Mouse (Mus musculus) myocyte (in vitro differentiated cells): ENCODE measurements around the gene Gga3. TPM values are rescaled to one million over a fixed set of nuclear protein-coding genes. Genes with fewer than 3 reads are reported as not detected.
"Not testable (repeated sequence)": the region's sequence is repeated elsewhere in the genome, so short reads cannot be mapped to it uniquely, and the experiment has no call there.

Experiments used
- H3K27me3 ChIP-seq: one replicate; pipeline ENCODE4 v1.6.1; 2011; ENCODE audit not compliant: control insufficient read depth, insufficient read depth, insufficient read length
- H3K36me3 ChIP-seq: one replicate; pipeline ENCODE4 v1.6.1; 2011; ENCODE audit not compliant: control insufficient read depth, insufficient read depth
- H3K4me2 ChIP-seq: one replicate; pipeline ENCODE4 v1.6.1; 2011; ENCODE audit warnings: low read depth, control low read depth
- H3K4me3 ChIP-seq: one replicate; pipeline ENCODE4 v1.5.1; 2011; ENCODE audit warnings: mild to moderate bottlenecking, control low read depth, moderate library complexity
- H3K79me2 ChIP-seq: one replicate; pipeline ENCODE4 v1.6.1; 2011; ENCODE audit not compliant: control insufficient read depth, insufficient read depth
- H3ac ChIP-seq: one replicate; pipeline ENCODE4 v1.6.1; 2011; ENCODE audit not compliant: control insufficient read depth, insufficient read length
- CEBPB ChIP-seq: IDR thresholded peaks from 2 replicates; pipeline ENCODE4 v1.6.1; 2011; ENCODE audit warnings: mild to moderate bottlenecking, moderate library complexity; ENCODE audit not compliant: poor library complexity, insufficient read depth, severe bottlenecking
- E2F4 ChIP-seq: IDR thresholded peaks from one replicate; pipeline ENCODE4 v1.6.1; 2011; ENCODE audit warnings: mild to moderate bottlenecking, control low read depth, moderate library complexity; ENCODE audit not compliant: insufficient read depth
- MAX ChIP-seq: IDR thresholded peaks from one replicate; pipeline ENCODE4 v1.6.1; 2011; ENCODE audit warnings: low read depth, mild to moderate bottlenecking, control low read depth
- MYOD1 ChIP-seq, 3 experiments: IDR thresholded peaks; one replicate each; pipeline ENCODE4 v1.6.1; 2011; ENCODE audit warnings: control low read depth in 2 of 3, low read depth in 2 of 3, mild to moderate bottlenecking in 2 of 3, moderate library complexity in 1 of 3; ENCODE audit not compliant: insufficient read length in 2 of 3, control insufficient read depth in 1 of 3
- MYOG ChIP-seq, 3 experiments: IDR thresholded peaks; one replicate each; pipeline ENCODE4 v1.6.1; 2011; ENCODE audit warnings: control low read depth in 2 of 3, low read depth in 2 of 3, mild to moderate bottlenecking in 2 of 3; ENCODE audit not compliant: insufficient read length in 2 of 3, control insufficient read depth in 1 of 3, insufficient read depth in 1 of 3
- POLR2A ChIP-seq: IDR thresholded peaks from one replicate; pipeline ENCODE4 v1.6.1; 2011; ENCODE audit warnings: low read depth, mild to moderate bottlenecking, control low read depth, moderate library complexity; ENCODE audit not compliant: insufficient read length
- POLR2AphosphoS2 ChIP-seq: IDR thresholded peaks from one replicate; pipeline ENCODE4 v1.6.1; 2011; ENCODE audit warnings: low read depth, control low read depth; ENCODE audit not compliant: insufficient read length
- REST ChIP-seq: IDR thresholded peaks from one replicate; pipeline ENCODE4 v1.6.1; 2011; ENCODE audit warnings: mild to moderate bottlenecking, control low read depth, moderate library complexity; ENCODE audit not compliant: insufficient read depth, insufficient read length
- SRF ChIP-seq: IDR thresholded peaks from one replicate; pipeline ENCODE4 v1.6.1; 2011; ENCODE audit warnings: low read depth; ENCODE audit not compliant: control insufficient read depth, insufficient read length
- TCF12 ChIP-seq: IDR thresholded peaks from one replicate; pipeline ENCODE4 v1.6.1; 2011; ENCODE audit warnings: mild to moderate bottlenecking, control low read depth; ENCODE audit not compliant: poor library complexity, insufficient read depth, severe bottlenecking
- TCF3 ChIP-seq: IDR thresholded peaks from one replicate; pipeline ENCODE4 v1.6.1; 2011; ENCODE audit warnings: low read depth, control low read depth; ENCODE audit not compliant: insufficient read length
- USF1 ChIP-seq: IDR thresholded peaks from one replicate; pipeline ENCODE4 v1.6.1; 2011; ENCODE audit warnings: low read depth, mild to moderate bottlenecking, control low read depth, moderate library complexity
- polyA plus RNA-seq: library from polyadenylated mRNA; unstranded; fragments of >200 nt; fragmentation: generic; extraction: Trizol; gene quantifications from one replicate; pipeline ENCODE4 v1.2.1, GENCODE M21; 2012; ENCODE audit warnings: missing spikeins

Gga3 gene
- polyA plus RNA-seq, 1 experiment = 16.4 TPM

DNA sequence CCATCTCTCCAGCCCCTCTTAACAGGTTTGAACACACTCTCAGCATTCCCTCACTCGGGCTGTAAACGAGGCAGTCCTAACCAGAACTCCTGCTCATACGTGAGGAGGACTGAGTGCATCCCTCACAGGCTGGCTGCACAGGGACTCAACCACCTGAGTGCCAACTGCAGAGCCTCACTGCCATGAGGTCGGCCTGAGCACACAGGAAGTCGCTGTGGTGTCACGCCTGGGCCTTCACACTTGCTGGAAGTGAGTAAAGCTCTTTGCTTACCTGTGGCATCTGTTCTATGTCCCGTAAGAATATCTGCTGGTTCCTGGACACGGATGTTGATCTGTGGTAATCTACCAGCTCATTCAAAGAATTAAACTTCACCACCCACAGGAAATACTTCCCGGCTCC is 42.6 kb upstream of the Gga3 start:
- no peak overlapping the region for H3K4me3 ChIP-seq
- no peak overlapping the region for H3ac ChIP-seq
- H3K79me2 ChIP-seq = no peaks in the 10 kb centered on the region
- H3K4me2 ChIP-seq = no peak overlapping the region
- no peaks in the 10 kb centered on the region for H3K36me3 ChIP-seq
- H3K27me3 ChIP-seq = no peaks in the 10 kb centered on the region
- TF ChIP-seq REST = no peak
- no peak for TF ChIP-seq TCF3
- TF ChIP-seq MYOD1 (IDR thresholded peaks at IDR 0.05; ENCODE audit: control insufficient read depth in 1 of 3, insufficient read length in 2 of 3, low read depth in 2 of 3) = no peak

DNA sequence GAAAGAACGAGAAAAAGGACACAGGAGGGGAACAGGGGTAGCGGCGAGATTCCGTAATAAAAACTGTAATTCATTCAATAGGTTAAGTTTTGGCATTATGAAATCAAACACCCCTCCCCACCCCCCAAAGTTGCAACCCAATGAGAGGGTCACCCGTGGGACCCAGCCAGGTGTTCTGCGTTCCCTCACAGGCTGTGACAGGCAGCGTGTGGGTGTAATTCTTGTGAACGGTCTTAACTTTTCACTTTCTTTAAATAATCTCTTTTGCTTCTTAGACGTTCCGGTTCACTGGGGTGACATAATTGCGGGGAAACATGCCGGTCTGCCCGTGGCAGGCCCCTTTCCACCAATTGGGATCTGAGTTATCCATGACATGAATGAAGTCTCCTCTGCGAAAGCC is 41.6 kb upstream of the Gga3 start:
- H3K79me2 ChIP-seq, H3K4me3 ChIP-seq, H3K36me3 ChIP-seq, H3K27me3 ChIP-seq, H3K4me2 ChIP-seq, H3ac ChIP-seq: not testable (repeated sequence)

DNA sequence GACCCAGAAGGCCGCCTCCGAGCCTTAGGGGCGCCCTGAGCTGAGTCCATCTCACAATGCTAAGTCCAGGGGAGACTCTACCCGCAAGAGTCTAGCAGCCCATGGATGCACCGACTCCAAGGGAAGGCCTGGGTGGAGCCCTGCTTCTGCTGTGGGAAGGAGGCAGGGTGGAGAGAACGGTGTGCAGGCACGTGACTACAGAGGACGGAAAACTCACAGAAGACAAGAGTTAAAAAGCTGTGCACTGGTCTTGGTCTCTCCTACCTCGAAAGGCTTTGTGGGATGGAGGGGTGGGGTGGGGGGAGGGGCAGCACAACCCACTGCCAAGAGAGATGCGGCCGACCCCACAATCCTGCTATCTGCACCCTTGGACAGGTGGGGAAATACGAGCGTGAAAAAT is 40.5 kb upstream of the Gga3 start:
- Histone ChIP-seq H3K27me3 (no peaks in the 10 kb centered on the region), H3K4me3 (no peak overlapping the region), H3K36me3 (no peaks in the 10 kb centered on the region), H3ac (no peak overlapping the region), H3K79me2 (no peaks in the 10 kb centered on the region), H3K4me2 (no peak overlapping the region)
- TF ChIP-seq POLR2A (no peak), TCF12 (no peak), MAX (no peak), CEBPB (no peak), SRF (no peak), E2F4 (no peak), USF1 (no peak), MYOG (IDR thresholded peaks at IDR 0.05; ENCODE audit: control insufficient read depth in 1 of 3, insufficient read depth in 1 of 3, insufficient read length in 2 of 3, low read depth in 2 of 3) (no peak), POLR2AphosphoS2 (no peak), TCF3 (no peak), MYOD1 (IDR thresholded peaks at IDR 0.05; ENCODE audit: control insufficient read depth in 1 of 3, insufficient read length in 2 of 3, low read depth in 2 of 3) (no peak), REST (no peak)

DNA sequence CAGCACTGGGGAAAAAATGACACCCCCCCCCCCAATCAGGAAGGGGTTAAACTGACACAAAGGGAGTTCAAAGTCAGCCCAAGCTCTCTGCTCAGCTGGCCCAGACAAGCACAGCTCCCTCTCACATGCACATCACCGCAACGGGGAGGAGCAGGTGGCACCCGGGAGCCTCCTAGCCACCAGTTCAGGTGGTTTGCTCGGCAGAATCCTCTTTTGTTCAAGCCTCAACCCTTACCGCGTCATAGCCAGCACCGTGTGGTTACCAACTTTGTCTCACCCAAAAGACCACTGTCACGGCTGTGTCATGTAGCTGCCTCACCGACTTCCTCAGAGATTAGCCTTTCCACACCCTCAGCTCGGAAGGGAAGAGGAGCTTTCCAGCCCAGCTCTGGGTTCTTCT is 39.4 kb upstream of the Gga3 start:
- Histone ChIP-seq H3K36me3 (no peaks in the 10 kb centered on the region), H3ac (no peak overlapping the region), H3K4me3 (no peak overlapping the region), H3K27me3 (no peaks in the 10 kb centered on the region), H3K4me2 (no peak overlapping the region), H3K79me2 (no peaks in the 10 kb centered on the region)
- TF ChIP-seq USF1 = no peak

DNA sequence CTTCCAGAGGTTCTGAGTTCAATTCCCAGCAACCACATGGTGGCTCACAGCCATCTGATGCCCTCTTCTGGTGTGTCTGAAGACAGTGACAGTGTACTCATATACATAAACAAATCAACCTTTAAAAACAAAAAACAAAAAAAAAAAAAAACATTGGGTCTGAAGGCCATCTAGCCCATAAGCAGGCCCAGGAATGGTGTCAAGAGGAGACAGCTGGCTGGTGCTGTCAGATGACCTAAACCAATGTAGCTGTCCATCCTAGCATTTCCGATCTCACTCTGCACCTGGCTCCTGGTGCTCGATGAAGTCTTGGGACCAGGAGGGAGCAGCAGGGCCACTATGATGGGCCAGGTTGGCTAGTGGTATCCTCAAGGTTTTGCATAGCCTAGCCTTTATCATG is 38.9 kb upstream of the Gga3 start:
- H3K27me3 ChIP-seq = no peaks in the 10 kb centered on the region
- no peaks in the 10 kb centered on the region for H3K36me3 ChIP-seq
- H3K79me2 ChIP-seq = no peaks in the 10 kb centered on the region
- H3ac ChIP-seq = no peak overlapping the region
- TF ChIP-seq MYOG (IDR thresholded peaks at IDR 0.05; ENCODE audit: control insufficient read depth in 1 of 3, insufficient read depth in 1 of 3, insufficient read length in 2 of 3, low read depth in 2 of 3) (no peak), POLR2AphosphoS2 (no peak), SRF (no peak), E2F4 (no peak), TCF3 (no peak), MYOD1 (IDR thresholded peaks at IDR 0.05; ENCODE audit: control insufficient read depth in 1 of 3, insufficient read length in 2 of 3, low read depth in 2 of 3) (no peak), CEBPB (no peak), TCF12 (no peak), MAX (no peak), REST (no peak), USF1 (no peak), POLR2A (no peak)
- H3K4me3 ChIP-seq = no peak overlapping the region
- H3K4me2 ChIP-seq = no peak overlapping the region

DNA sequence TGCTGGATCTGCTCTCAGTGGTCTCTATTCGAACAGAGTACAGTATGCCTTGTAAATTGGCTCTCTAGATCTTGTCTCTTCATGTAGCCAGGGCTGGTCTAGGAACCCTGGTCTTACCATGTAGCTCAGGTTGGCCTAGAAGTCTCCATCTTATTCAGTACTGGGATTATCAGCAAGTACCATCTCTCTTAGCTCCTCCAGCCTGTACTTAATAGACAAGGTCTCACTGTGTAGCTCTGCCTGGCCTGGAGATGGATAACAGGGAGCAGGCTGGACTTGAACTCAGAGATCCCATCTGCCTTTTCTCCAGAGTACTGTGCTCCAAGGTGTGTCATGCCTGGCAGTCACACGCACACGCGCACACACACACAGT is 37.8 kb upstream of the Gga3 start:
- Histone ChIP-seq H3K36me3 (no peaks in the 10 kb centered on the region), H3K4me2 (no peak overlapping the region), H3K27me3 (no peaks in the 10 kb centered on the region), H3K4me3 (no peak overlapping the region), H3K79me2 (no peaks in the 10 kb centered on the region), H3ac (no peak overlapping the region)
- TF ChIP-seq MAX (no peak), CEBPB (no peak), MYOD1 (IDR thresholded peaks at IDR 0.05; ENCODE audit: control insufficient read depth in 1 of 3, insufficient read length in 2 of 3, low read depth in 2 of 3) (no peak), TCF12 (no peak), E2F4 (no peak), TCF3 (no peak), MYOG (IDR thresholded peaks at IDR 0.05; ENCODE audit: control insufficient read depth in 1 of 3, insufficient read depth in 1 of 3, insufficient read length in 2 of 3, low read depth in 2 of 3) (no peak), REST (no peak), POLR2AphosphoS2 (no peak), SRF (no peak), USF1 (no peak), POLR2A (no peak)
